Mouse (Mus musculus): ENCODE results near the gene Fam122c. TPM values are rescaled to one million over a fixed set of nuclear protein-coding genes. Genes with fewer than 3 reads are reported as not detected.

Gene Fam122c
- not detected for total RNA-seq (2023)

GRCm38 (mm10) chrX:53273124-53273523 lies at the start of gene Fam122c:
TSS of gene Fam122c (plus strand) at chrX:53273424.

GRCm38 (mm10) chrX:53240011-53240410 lies 33.2 kb upstream of the Fam122c start, which contains the start of gene Plac1:
TSS of gene Plac1 (minus strand) at chrX:53240111.

GRCm38 (mm10) chrX:53269289-53270062 lies 3.7 kb upstream of the Fam122c start, which contains the start of gene Fam122b:
TSS of gene Fam122b (minus strand) at chrX:53269805.

GRCm38 (mm10) chrX:53370366-53370740 lies 97.1 kb downstream of the Fam122c start, which contains the start of gene Mospd1:
TSS of gene Mospd1 (minus strand) at chrX:53370502.

Other genes with a start within 250 kb of the Fam122c start
- gene Plac1, start 33.3 kb upstream of the Fam122c start, total RNA-seq (2023), result not detected
- 1 to 10 TPM; 5.6 to 6.1 TPM for gene Fam122b, start 3.6 kb upstream of the Fam122c start, total RNA-seq (2023)
- gene Mospd1, start 97.1 kb downstream of the Fam122c start, total RNA-seq (2023), result 10 to 100 TPM; 21.6 to 22.0 TPM
- gene Etd, start 161.5 kb downstream of the Fam122c start, total RNA-seq (2023), result not detected

Measured in neutrophil, adult 59 days (primary cell).